Mouse (Mus musculus) ES-E14 (cell line): Measurements from ENCODE around the gene Rap1gap. TPM values are rescaled to one million over a fixed set of nuclear protein-coding genes. Genes with fewer than 3 reads are reported as not detected.

Experiments
- DNase-seq: peaks from one replicate; pipeline ENCODE4 v3.0.0-alpha.2; 2013; ENCODE audit warnings: low read depth, low spot score
- H3K27ac ChIP-seq: 2 replicates; pipeline ENCODE4 v1.5.1; 2012; ENCODE audit warnings: low read depth, mild to moderate bottlenecking, low read length, moderate library complexity, mixed read lengths; ENCODE audit not compliant: poor library complexity, insufficient read depth, severe bottlenecking
- H3K36me3 ChIP-seq: 2 replicates; pipeline ENCODE4 v1.6.1; 2012; ENCODE audit warnings: mild to moderate bottlenecking, low read length, moderate library complexity, mixed read lengths; ENCODE audit not compliant: control insufficient read depth, poor library complexity, insufficient read depth, severe bottlenecking
- H3K4me1 ChIP-seq, 2 experiments: fragments of 150-350 bp in 1 of 2; sonication (generic) in 1 of 2; 2 replicates each; pipeline ENCODE4 v1.6.1; 2012; ENCODE audit warnings: low read length in 2 of 2, mild to moderate bottlenecking in 1 of 2, mixed read lengths in 1 of 2; ENCODE audit not compliant: control insufficient read depth in 2 of 2, insufficient read depth in 2 of 2, poor library complexity in 1 of 2
- H3K4me3 ChIP-seq, 2 experiments: fragments of 150-350 bp in 1 of 2; sonication (generic) in 1 of 2; 2 replicates each; pipeline ENCODE4 v1.5.1; 2012; ENCODE audit warnings: low read length in 2 of 2, low read depth in 1 of 2, mild to moderate bottlenecking in 1 of 2, mixed read lengths in 1 of 2; ENCODE audit not compliant: insufficient read depth in 1 of 2, poor library complexity in 1 of 2, severe bottlenecking in 1 of 2
- H3K9ac ChIP-seq: 2 replicates; pipeline ENCODE4 v1.6.1; 2012; ENCODE audit warnings: low read depth, mild to moderate bottlenecking, low read length, mixed read lengths; ENCODE audit not compliant: poor library complexity, insufficient read depth, severe bottlenecking
- H3K9me3 ChIP-seq: fragments of 150-350 bp; sonication (generic); 2 replicates; pipeline ENCODE4 v1.6.1; 2012; ENCODE audit warnings: low read depth, mild to moderate bottlenecking, low read length; ENCODE audit not compliant: control insufficient read depth, insufficient read depth
- CHD2 ChIP-seq: IDR thresholded peaks from 2 replicates; pipeline ENCODE4 v1.6.1; 2014; ENCODE audit warnings: mild to moderate bottlenecking, low read depth, low read length, inconsistent platforms
- HCFC1 ChIP-seq: IDR thresholded peaks from 2 replicates; pipeline ENCODE4 v1.6.1; 2012; ENCODE audit warnings: low read length, inconsistent platforms, borderline replicate concordance; ENCODE audit not compliant: insufficient read depth
- MAFK ChIP-seq: IDR thresholded peaks from 2 replicates; pipeline ENCODE4 v1.6.1; 2014; ENCODE audit warnings: mild to moderate bottlenecking, low read depth, low read length, inconsistent platforms; ENCODE audit not compliant: insufficient read depth
- ZC3H11A ChIP-seq: IDR thresholded peaks from 2 replicates; pipeline ENCODE4 v1.6.1; 2012; ENCODE audit warnings: low read depth, mild to moderate bottlenecking, inconsistent platforms, low read length, borderline replicate concordance
- ZNF384 ChIP-seq: IDR thresholded peaks from 2 replicates; pipeline ENCODE4 v1.6.1; 2012; ENCODE audit warnings: low read depth, low read length, inconsistent platforms
- in situ Hi-C, 2 experiments: fragments of 600-800 bp; cut with MboI; formaldehyde crosslinking; loops; one replicate each; pipeline ENCODE4 v1.15.1; 2025; ENCODE audit warnings: low sequenced_read_pairs in 2 of 2, inconsistent platforms in 1 of 2; ENCODE audit not compliant: unreplicated experiment in 2 of 2
- total RNA-seq: library from RNA; depleted of rRNA; stranded (reverse); fragments of 300-350 nt; gene quantifications from 2 replicates; pipeline ENCODE4 v1.2.3, GENCODE M21; 2012

The Rap1gap gene
- total RNA-seq, 1 experiment: 13.4 TPM

DNA sequence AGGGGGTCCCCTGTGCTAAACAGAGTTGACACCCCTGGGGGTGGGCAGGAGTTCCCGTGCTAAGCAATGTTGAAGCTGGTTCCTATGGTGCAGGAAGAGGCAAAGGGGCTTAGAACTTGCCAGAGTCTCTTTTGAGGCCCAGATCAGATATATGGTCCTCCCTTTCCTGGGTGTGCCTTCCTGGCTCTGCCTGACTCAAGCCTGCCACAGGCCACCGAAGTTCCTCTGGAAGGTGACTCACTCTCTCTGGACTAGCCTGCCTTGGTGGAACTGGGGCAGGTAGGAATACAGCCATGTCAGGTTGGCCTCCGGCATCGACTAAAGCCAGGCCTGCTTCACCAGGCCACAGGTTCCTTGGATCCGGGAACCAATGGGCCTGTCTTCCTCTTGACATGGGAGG is 38.6 kb downstream of the Rap1gap start:
- no peaks in the 10 kb centered on the region for H3K36me3 ChIP-seq
- no peak overlapping the region; the same call in 1 of the 2 replicates for H3K27ac ChIP-seq
- DNase-seq: no peak
- no peak overlapping the region for H3K9ac ChIP-seq
- H3K9me3 ChIP-seq: no peaks in the 10 kb centered on the region
- in situ Hi-C loops: no loop called here
- peaks cover 5 to 24% of the 10 kb centered on the region in 2 experiments; a peak in 3 of 4 replicates for H3K4me1 ChIP-seq
- H3K4me3 ChIP-seq: no peak overlapping the region
- no peak for TF ChIP-seq ZC3H11A
- TF ChIP-seq MAFK: no peak
- no peak for TF ChIP-seq CHD2
- TF ChIP-seq HCFC1: no peak
- TF ChIP-seq ZNF384: no peak

GRCm38 (mm10) chr4:137704561-137704960 is 40.0 kb downstream of the Rap1gap start:
- no peaks in the 10 kb centered on the region for H3K9me3 ChIP-seq
- H3K4me3 ChIP-seq: no peak overlapping the region
- no peak overlapping the region for H3K9ac ChIP-seq
- DNase-seq: no peak
- H3K36me3 ChIP-seq: no peaks in the 10 kb centered on the region
- H3K4me1 ChIP-seq: peaks cover 5 to 20% of the 10 kb centered on the region in 2 experiments; a peak in 3 of 4 replicates
- TF ChIP-seq ZNF384 (no peak), ZC3H11A (no peak), HCFC1 (no peak), CHD2 (no peak), MAFK (no peak)
- no peak overlapping the region for H3K27ac ChIP-seq
- in situ Hi-C loops: no loop called here

- H3K27ac ChIP-seq: no peak overlapping the region
These were observed 40.9 kb downstream of the Rap1gap start for GRCm38 (mm10) chr4:137705379-137705778.

DNA sequence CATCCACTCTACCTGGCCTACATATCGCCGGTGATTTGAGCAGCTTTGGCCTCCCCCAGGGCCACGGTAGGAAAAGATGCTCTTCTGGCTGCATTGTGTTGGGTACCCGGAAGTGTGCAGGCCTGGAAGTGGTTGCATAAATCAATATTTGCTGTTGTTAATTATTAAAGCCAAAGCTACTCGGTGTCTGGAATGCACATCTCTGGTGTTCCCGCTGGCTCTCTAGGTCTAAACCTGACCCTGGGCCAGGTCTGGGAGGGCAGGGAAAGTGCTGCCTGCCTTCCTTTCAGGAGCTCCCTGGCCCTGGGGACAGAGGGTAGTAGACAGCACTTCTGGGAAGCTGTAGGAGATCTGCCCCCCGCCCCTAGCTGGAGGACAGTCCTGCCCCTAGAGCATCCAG is 42.0 kb downstream of the Rap1gap start:
- no peak for DNase-seq
- Histone ChIP-seq H3K4me1 (peaks cover 5 to 17% of the 10 kb centered on the region in 2 experiments; a peak in 3 of 4 replicates), H3K36me3 (no peaks in the 10 kb centered on the region), H3K4me3 (no peak overlapping the region), H3K27ac (no peak overlapping the region), H3K9ac (no peak overlapping the region), H3K9me3 (no peaks in the 10 kb centered on the region)
- TF ChIP-seq HCFC1: no peak
- TF ChIP-seq ZNF384: no peak
- no peak for TF ChIP-seq MAFK
- no peak for TF ChIP-seq ZC3H11A
- TF ChIP-seq CHD2: no peak
- in situ Hi-C loops: no loop called here

More at GRCm38 (mm10) chr4:137705379-137705778, 40.9 kb downstream of the Rap1gap start:
- Histone ChIP-seq H3K36me3 (no peaks in the 10 kb centered on the region), H3K4me3 (no peak overlapping the region), H3K9me3 (no peaks in the 10 kb centered on the region), H3K4me1 (peaks cover 5 to 22% of the 10 kb centered on the region in 2 experiments; a peak in 3 of 4 replicates), H3K9ac (no peak overlapping the region)
- TF ChIP-seq HCFC1 (no peak), ZNF384 (no peak), CHD2 (no peak), MAFK (no peak)
- no peak for DNase-seq
- in situ Hi-C loops: no loop called here
